Mouse (Mus musculus) MN1 (cell line): Measurements from ENCODE around the gene Taar6.

Experiments used
- DNase-seq: peaks from one replicate; pipeline ENCODE4 v3.0.0-alpha.2; 2016; ENCODE audit warnings: low spot score

The Taar6 gene

DNA sequence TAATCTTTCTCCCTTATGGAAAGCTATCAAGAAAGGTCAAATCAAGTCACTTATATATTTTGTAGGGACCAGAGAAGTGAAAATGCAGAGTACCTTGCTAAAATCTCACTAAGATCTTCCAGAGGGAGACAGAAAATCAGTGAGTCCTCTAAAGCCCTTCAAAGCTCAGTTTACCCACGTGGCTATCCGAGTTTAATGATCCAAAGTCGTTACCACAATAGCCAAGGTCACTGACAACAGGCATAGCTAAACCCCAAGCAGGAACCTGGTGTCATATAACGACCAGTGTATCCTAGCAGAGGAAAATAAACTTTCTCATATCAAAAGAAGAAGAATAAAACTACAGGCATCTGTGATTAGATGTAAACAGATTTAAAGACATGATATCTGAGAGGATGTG lies 47.8 kb downstream of the Taar6 start:
- DNase-seq, result no peak
